Mouse (Mus musculus) adrenal gland, adult 8-10 months (tissue): ENCODE measurements around the gene Kazn. TPM values are rescaled to one million over a fixed set of nuclear protein-coding genes. Genes with fewer than 3 reads are reported as not detected.

ENCODE experiments used
- DNase-seq: peaks from one replicate; pipeline ENCODE4 v3.0.0; 2022
- total RNA-seq, 4 experiments: library from RNA; stranded (reverse); gene quantifications; 2 replicates each; pipeline ENCODE4 v1.2.4; 2022

Kazn gene
- total RNA-seq, 4 experiments from 2014 or later = 27.4 to 46.1 (median 31.9) TPM

DNA sequence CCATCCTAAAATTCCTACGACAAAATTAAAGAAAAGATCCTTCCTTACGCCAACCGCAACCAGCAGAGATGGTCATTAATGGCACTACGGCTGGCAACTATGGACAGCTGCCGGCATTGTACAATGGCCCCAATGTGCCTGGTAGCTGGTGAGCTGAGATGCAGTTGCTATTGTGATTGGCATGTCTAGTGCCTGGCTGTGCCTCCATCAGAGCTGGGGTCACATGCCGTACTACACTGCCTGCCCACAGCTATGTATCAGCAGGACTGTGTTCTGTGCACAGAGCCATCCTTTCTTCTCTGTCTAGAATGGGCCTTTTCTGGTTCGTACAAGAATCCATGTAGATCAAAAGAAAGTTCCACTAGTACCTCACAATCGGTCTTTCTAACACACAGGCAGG, 49.2 kb downstream of the Kazn start:
- DNase-seq = no peak

DNA sequence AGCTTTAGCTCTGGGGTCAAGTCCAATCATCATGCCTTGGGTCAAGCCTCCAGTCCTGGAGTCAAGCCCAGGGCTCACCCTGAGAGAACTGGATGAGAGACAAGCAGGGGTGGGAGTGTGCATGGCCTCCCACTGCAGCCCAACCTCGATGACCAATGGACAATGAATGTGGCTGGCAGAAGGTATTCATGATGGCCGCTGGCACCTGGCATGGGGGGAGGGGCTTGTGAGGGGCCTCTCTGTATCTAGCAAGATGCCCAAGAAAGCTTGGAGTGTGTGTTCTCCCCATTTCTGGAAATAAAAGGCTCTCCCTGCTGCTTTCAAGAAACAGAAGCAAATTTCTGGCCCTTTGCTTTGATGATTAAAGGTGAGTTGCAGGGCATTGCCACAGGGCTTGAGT, 50.7 kb downstream of the Kazn start:
- no peak for DNase-seq

GRCm38 (mm10) chr4:142186155-142186554, 53.0 kb downstream of the Kazn start:
- DNase-seq = no peak

DNA sequence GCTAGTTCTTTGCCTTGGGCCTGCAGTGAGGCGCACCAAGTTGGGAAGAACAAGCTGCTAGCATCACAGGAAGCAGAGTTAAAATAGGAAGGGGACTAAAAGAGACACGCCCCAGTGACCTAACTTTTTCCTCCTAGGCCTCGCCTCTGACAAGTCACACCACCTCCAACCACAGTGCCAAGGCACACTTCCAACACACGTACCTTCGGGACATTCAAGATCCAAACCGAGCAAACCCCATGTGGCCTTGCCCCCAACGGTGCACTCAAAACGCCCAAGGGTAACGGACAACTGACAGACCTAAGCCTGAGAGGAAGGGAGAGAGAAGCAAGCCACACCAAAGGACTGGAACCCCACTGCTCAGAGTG, 53.7 kb downstream of the Kazn start:
- DNase-seq = no peak

GRCm38 (mm10) chr4:142184852-142185532, 54.2 kb downstream of the Kazn start:
- no peak for DNase-seq

DNA sequence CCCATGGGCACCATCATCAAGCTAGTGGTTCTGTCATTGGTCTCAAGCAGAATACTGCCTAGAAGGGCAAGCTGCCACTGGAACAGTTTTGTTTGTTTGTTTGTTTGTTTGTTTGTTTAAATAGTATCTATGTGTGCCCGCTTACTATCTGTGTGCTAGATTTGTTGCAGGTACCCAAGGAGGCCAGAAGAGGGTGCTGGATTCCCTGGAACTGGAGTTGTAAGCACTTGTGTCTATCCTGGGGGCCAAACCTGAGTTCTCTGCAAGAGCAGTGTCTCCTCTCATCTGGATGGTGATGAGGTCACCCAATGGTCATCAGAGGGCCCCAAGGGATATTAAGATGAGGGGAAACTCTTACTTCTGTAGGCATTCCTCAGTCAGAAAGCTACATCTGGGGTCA, 55.6 kb downstream of the Kazn start:
- no peak for DNase-seq

GRCm38 (mm10) chr4:142183015-142183414, 56.2 kb downstream of the Kazn start:
- no peak for DNase-seq

DNA sequence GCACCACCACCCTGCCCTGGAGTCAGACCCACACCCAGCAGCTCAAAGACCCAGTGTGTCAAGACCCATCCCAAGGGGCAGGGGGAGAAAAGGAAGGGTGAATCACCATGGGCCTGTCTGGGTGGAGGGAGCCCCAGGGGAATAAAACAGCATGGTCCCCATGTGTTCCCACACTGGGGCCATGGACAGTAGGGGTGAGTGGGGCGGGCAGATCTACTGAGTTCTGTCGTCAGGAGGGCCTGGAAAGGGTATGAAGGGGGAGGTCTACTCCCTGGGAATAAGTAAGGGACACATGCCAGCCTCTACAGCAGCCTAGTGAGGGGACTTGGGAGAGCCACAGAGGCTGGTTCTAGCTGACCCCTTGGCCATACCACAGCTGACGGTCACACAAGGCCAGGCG, 57.6 kb downstream of the Kazn start:
- DNase-seq = no peak

DNA sequence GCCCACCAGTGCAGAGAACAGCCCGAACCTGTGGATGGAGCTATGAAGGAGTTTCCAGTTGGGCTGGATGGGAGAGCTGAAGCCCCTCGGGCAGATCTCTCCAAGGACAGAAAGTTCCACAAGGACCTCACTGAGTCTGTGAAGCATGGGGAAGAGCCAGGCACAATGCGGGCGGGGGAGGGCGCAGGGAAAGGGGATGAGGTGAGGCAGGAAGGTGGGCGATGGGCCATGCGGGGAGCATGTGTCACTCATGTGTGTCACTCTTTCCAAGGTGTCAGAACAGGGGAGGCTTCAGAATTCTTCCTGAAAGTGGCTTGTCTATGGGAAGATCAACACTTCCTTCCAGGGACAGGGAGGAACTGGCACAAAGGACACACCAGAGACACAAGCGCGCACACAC, 58.3 kb downstream of the Kazn start:
- DNase-seq = no peak

DNA sequence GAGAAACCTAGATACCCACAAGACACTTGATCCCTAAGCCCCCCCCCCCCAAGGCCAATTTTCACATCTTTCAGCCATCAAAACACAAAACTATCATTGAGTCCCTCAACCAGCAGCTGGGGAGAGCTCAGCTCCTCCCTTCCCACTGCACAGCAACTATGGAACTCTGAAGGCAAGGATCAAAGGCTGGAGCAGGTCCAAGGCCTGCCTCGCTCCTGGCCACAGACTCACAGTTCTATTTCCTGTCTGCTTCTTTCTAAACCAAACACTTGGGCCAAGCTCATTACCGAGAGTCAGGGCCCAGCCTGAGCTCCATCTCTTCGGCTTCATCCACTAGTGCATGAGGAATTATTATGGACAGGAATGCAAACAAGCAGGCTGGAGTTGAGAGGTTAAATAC, 58.9 kb downstream of the Kazn start:
- DNase-seq = peak; percentile 87

- DNase-seq = peak; percentile 93
Observed at GRCm38 (mm10) chr4:142179531-142179930, 59.7 kb downstream of the Kazn start.

- no peak for DNase-seq
Observed at GRCm38 (mm10) chr4:142176732-142177131, 62.5 kb downstream of the Kazn start.

GRCm38 (mm10) chr4:142173981-142174485, 65.2 kb downstream of the Kazn start:
- no peak for DNase-seq

DNA sequence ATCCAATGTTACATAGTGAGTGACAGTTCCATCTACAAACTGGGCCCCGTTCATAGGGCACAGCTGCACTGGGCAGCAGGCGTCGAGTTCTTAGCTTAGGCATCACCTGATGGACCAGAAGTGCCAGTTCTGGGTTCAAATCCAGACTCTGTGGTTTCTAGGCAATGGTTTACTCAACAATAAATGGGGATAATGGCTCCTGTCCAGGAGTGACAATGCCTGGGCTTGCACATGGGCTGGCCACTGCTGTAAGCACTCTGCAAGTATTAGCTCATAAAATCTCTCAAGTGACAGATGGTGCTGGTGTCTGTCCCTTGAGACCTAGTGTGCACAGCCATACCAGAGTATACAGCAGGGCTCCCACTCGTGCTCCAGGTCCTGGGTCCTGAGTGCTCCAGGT, 66.3 kb downstream of the Kazn start:
- DNase-seq = no peak

DNA sequence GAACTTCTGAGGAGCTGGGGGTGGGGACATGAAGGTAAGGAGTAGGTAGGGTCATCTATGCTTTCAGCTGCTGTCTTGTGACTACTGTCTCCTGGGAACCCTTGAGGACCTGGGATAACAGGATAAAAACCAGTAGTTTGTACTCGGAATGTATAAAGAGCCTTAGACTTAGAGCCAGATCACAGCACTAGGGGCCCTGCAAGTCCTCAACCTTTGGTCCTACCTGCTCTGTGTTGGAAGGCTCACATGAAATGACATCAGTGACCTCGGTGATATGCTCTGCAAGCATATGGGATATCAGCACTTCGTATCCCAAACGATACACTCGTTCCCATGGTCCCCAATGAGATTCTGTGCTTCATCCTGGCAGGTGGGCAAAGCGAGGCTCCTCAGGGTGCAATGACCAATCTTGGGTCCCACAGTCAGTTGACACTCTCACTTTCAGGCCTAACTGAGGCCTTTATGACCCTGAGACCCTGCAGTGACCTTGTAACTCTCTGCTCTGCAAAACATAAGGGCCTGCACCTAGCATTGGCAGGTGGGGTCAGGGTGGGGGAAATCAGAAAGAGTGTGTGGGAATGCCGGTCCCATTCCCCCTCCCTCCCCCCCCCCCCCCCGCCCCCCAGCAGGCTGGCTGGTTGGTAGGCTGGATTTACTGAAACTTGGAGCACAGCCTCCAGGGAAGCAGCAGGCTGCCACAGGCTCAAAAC, 67.3 kb downstream of the Kazn start:
- DNase-seq = no peak

DNA sequence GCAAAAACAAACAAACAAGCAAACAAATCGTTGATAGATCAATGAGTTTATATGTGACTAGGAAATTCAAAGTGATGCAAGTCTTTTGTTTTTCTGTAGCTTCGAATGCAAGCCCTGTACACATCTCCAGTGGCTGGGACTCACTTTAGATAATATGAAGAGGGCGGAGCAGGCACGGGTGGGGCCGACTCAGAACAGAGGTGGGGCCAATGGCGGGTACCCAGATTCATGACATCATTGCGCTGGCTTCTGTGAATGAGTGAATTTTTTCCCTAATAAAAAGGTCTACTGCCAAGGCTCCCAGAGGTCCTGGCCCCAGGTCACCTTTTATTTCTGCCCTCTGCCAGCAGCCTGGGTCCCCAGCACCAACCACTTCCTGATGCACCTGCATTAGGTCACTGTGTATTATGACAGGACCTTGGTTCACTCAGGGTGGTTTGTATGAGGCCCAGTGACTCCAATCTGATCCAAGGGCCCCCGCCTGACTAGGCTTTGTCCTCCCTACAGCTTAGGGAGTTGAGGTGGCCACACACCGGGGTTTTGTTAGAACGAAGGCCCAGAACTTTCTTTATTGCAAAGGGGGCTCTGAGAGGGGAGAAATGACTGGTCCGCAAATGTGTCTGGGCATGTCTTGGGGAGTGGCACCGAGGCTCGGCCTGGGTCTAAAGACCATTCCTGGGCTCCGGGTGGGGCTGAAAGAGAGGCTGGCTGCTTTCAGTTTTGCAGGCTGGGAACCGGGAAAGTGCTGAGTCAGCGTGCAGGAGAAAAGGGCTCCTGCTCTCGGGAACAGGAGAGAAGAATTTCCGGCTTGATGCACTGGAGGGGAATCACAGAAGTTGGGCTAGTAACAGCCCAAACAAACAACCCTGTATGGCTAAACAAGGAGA, 68.1 kb downstream of the Kazn start:
- no peak for DNase-seq

DNA sequence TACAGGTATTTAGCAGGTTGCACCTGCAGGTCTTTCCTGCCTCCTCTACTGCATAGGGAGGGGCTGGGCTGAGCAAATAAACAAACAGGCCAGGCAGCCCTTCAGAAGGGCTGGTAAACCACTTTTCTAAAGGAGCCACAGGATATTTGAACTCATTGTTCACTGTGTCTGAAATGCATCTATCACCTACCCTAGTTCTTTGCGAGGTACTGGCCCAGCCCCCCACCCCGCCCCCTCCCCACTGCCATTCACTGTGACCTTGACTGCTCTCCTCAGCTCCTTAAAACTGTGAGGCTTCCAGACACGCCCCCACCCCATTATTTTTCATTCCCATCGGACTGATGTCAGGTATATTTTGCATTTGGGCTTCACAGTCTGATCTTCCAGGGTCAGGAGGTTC, 69.6 kb downstream of the Kazn start:
- DNase-seq = no peak

- no peak for DNase-seq
Observed at GRCm38 (mm10) chr4:142168352-142168751, 70.8 kb downstream of the Kazn start.

DNA sequence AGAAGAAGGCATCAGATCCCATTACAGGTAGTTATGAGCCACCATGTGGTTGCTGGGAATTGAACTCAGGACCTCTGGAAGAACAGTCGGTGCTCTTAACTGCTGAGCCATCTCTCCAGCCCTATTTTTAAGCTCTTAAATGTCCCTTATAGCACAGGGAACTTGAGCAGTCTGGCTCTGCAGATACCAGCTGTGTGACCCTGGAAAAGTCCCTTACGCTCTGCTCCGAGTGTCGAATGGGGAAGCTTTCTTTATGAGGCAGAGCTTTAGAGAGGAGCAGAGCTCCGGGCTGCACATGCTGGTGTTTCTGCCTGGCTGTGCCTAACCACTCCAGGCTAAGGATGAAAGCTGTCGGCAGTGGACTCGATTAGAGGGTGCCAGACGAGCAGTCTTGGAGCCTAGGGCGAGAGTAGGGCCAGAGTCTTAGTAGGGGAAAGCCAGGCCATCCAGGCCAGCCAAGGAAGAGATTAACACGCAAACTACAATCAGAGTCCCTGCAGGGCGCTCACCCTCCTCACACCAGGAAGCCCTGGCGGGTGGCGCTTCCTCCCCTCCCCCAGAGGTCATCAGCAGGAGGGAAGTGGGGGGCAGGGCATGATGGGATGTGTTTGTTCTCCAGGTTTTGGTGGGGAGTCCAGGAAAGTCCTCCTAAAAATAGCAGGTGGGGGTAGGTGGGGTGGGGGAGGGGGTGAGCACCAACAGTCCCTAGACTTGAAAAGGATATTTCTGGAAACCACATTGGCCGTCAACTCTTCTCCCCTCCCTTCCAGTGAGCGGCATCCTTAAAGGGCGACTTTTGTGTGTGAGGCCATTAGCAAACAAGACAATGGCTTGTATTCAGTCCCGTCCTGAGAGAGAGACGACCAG, 73.1 kb downstream of the Kazn start:
- peak; percentile 62 for DNase-seq

DNA sequence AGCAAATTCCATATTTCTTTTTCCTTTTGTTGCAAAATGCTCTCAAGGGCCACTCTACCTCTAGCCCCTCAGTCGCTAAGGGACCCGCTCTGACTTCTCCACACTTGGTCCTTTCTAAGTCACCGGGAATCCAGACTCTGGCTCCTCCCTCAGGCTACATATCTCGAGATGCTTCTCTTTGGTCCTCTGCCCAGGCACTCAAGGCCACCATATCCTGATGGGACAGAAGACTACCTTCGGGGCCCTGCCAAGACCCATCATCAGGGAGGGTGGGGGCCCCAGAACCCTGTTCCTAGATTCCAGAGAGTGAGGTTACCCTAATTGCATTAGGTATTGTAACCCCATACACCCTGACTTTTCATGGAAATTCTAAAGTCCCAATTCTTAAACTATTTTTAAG, 73.8 kb downstream of the Kazn start:
- peak; percentile 51 for DNase-seq

DNA sequence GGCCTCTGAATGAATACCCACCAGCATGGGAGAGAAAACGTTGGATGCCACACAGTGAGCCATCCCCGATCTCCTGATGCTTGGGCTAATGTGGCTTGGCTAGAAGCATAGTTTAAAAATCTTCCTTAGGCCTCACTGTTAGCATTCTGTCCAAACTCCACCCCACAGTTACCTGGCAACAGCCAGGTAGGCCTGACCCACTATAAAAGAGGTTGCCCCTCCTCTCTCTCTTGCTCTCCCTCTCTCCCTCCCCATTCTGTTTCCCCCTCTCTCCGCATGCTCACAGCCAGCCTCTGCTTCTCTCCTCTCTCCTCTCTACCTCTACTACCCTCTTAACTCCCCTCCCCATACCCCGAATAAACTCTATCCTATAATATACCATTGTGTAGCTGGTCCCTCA, 74.8 kb downstream of the Kazn start:
- DNase-seq = no peak

DNA sequence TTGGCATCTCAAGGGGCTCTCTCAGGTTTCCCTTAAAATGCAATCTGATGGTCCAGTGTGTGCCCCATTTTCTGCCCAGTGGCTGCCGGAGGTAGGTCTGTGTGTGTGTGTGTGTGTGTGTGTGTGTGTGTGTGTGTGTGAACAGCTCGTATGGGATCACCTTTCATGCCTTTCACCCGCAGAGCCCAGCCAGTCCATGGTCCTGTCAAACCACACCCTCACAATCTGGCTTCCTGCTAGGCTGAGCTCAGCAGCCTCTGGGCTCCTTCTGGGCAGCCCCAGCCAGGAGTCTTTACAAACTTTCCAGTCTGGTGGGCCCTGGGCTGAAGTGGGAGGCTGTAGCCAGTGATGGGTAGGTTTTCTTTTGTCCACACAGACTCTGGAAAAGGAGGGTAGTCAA, 75.3 kb downstream of the Kazn start:
- no peak for DNase-seq
